Mouse (Mus musculus) right cerebral cortex, adult 2 months (tissue): Measurements from ENCODE around the gene Selplg.
A peak's percentile ranks its signal among the peaks of the same experiment; 100 is the strongest.

Experiments
- DNase-seq, 2 experiments: peaks; one replicate each; pipeline ENCODE4 v3.0.0; 2021 to 2022; ENCODE audit warnings: low spot score in 2 of 2

Gene Selplg

DNA sequence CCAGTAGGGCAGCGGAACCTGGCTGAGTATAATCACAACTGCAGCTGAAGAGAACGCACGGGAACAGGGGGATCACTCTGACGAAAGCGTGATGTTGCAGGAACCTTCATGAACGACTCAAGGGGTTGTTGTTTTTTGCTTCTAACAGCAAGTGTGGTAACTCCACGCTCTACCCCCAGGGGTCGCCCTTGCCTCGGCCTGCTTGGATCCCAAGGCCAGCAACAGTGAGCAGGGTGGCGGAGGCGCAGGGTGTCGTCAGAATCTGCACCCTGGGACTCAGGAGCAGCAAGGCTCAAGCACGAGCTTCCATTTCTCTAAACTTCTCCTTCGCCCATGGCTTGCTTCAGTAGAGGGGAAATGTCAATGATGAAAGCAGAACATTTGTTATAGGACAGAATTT lies 22.1 kb upstream of the Selplg start:
- DNase-seq = peak; percentile 83 to 85

DNA sequence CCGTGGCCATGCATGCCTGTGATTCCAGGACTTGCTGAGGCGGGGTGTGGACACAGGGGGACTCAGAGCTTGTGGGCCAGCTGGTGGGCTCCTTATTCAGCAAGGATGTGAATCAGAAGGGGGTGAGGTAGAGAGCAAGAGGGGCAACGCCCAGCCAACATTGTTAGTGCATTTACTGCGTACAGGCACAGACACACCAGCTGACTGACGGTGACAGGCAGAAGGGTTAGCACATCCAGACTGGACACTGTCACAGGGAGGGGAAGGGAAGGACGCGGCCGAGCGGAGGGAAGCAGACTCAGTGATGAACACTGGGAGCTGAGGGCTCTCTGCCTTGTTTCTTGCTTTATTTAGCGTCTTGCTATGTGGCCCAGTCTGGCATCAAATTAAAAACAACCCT lies 21.1 kb upstream of the Selplg start:
- no peak for DNase-seq

DNA sequence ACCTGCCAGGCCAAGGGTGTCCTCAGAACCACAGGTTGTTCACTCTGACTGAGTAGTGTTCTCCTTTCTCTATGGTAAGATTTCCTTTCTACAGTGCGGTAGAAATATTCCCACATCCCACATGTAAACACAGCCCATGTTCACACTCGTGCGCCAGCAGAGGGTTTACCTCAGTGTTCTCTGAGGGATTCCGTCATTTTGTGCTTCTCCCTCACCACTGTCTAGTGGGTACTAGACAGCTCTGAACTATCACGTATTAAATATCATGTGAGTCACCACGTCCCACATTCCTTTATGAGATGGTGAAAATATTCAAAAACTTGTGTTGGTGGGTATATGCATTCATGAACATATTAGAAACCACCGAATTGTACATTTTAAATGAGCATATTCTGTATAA lies 20.0 kb upstream of the Selplg start:
- DNase-seq = no peak

DNA sequence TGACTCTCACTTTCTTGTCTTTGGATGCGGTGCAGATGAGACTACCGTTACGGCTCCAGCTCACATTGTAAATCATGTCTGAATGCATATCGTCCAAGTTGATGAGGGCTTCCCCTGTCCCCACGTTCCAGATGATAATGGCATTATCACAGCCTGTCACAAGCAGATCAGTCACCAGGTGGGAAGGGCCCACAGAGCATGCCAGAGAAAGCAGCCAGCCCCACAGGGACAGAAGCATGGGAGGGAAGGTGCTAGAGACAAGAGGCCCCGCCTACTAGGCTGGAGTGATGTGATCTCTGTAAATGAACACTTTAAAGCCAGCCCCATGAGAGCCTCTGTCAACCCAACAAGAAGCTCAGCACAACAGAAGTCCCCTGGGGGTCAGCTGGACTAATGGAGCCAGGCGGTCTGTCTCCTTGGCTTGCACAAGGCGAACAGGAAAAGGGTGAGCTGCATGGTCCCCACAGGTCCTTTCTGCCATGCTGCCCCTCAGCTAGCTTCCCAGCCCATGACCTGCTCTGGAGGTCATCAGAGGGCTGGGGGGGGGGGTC lies 18.3 kb upstream of the Selplg start:
- no peak for DNase-seq

DNA sequence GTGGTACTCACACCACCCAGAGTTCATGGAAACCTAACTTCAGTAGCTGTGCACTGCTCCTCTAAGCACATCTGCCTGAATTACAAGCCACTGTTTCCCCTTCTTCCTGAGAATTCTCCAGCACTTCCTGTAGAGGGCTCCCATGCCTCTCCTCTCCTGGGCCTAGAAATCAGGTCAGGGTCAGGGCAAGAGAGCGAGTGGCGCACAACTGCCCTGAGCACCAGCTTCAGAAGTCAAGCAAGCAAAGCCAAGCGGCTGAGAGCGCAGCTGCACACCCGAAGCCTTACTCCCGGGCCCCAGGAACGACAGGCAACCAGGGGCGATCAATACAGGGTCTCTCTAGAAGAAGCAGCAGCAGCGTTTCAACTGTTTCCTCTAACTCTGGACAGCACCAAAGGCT lies 15.2 kb upstream of the Selplg start:
- no peak for DNase-seq

DNA sequence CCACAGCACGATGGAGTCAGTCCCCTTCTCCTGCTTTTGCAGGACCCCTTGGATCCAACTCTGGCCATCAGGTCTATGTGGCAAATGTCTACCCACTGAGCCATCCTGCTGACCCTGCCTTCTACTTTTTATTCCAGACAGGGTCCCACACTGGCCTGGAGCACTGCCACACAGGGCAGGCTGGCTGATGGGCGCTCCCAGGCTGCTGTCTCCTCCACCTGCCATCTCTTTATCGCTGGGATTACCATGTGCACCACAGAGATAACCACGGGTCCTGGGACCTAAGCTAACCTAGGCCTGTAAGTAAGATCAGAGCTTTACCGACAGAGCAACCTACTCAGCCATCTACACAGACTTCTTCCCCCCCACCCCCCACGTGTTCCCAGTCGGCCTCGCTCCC lies 14.2 kb upstream of the Selplg start:
- no peak for DNase-seq

DNA sequence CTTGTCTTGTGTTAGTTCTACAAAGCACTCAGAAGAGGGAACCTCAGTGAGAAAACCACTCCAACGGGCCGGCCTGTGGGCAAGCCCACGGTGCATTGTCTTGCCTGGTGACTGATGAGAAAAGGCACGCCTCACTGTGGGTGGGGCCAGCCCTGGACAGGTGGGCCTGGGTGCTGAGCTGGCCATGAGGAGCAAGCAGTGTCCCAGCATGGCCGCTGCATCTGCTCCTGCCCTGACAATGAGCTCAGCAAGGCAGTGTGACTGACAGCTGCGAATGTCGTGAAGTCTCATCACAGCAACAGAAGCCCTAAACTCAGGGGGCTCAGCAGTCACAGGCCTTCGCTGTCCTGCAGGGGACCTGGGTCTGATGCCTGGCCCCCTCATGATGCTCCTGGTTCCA lies 13.2 kb upstream of the Selplg start:
- DNase-seq = no peak

DNA sequence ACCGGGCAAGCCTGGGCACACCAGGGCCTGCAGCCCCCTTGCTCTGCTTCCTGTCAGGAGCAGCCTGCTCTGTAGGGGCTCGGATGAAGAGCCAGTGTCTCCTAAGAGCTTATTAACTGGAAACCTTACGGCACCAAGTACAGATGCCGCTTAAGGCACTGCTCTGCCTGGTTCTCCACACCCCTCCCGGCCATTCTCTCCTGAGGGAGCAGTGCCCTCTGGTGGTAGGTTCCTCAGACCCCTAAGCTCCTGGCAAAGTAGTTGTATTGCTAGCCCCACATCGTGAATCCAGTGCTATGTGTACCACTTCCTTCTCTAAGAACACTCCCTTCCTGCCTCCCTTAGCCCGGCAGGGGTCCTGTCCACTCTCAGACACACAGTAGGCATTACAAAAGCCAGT lies 12.3 kb upstream of the Selplg start:
- DNase-seq = peak; percentile 66 to 77

DNA sequence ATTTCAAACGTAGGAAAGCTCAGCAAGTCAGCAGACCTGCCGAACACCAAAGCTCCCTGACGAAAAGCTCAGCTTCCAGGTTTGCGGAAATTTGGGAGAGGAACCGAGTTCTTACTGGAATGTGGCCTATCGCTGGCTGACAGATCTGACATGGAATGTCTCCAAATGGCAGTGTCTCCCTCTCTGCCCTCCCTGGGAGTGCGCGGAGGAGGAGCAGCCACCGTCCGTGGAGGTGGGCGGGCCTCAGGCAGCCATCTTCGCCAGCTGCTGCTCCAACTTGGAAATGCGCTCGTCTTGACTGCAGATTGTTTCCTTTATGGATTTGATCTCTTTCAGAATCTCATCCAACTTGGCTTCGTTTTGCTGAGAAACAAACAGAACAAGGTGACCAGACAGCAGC lies 11.7 kb upstream of the Selplg start:
- DNase-seq = peak; percentile 45 to 46

DNA sequence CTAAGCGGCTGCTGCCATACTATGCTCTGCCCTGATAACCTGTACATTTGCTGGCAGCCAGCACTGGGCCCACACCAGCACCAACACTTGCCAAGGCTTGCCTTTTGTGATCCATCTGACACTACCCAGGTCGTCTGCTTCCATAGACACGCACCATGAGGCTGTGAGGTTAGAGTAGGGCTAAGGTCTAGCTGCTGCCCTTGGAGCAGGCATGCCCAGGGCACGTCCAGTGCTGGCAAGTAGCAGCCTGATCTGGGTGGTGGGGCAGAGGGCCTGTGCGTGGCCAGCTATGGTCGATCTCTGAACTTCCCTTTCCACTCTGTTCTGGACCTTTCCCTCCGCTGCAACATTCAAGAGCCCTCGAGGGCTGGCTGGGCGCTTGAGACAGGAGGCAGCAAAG lies 10.5 kb upstream of the Selplg start:
- DNase-seq = no peak

DNA sequence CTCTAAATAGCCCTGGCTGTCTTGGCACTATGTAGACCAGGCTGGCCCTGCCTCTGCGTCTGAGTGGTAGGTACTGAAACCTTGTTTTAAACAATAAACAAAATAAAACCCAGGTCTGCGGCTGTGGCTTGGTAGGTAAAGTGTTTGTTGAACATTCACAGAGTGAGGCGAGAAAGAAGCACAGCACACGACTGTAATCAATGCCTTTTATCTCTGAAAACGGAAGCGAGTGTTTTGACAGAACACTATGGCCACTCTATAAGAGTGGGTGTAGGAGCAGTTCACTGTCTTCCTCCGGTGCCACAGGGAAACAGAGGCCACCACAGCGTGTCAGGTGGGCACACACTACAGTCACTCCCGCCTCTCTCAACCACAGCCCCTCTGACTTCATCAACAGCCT lies 9.8 kb upstream of the Selplg start:
- no peak for DNase-seq

DNA sequence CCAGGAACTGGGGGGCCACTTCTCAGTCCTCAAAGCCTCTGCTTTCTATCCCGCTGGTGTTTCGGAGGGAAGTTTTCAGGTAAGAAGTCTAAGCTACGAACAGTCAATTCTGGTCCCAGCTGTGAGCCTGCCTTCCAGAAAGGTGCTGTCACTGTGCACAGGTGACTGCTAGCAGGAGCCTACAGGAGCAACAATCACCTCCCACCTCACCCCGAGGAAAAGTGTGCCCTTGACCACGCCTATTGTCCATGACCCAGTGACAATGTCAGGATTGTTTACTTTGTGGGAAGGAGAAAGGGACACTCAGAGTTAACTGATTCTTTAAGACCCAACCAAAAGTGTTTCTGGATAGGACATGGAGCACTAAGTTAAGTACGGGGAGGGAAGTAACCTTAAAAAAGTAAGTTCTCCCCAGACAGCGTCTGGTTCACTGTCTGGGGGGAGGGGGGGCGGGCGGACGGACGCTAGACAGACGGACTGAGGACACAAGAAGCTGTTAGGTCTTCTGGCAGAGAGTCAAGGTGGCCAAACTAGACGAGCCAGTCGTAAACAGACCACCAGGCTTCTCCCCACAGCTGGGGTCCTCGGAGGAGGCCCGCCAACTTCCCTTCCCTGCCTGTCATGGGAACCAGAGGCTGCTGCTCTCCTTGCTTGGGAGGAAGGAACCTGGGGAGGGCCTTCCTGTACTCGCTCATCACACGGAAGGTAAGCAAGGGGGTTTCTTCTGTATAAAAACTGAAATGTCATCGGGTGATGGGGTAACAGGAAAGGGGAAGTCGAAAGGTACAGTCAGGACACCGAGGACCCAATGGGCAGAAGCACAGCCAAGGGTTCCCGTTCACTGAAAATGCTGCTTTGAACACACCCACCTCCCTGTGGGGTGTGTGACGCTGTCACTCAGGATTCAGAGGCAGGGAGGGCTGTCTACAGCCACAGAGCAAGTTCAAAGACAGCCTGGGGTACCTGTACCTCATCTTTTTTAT lies 9.1 kb upstream of the Selplg start:
- DNase-seq = no peak

DNA sequence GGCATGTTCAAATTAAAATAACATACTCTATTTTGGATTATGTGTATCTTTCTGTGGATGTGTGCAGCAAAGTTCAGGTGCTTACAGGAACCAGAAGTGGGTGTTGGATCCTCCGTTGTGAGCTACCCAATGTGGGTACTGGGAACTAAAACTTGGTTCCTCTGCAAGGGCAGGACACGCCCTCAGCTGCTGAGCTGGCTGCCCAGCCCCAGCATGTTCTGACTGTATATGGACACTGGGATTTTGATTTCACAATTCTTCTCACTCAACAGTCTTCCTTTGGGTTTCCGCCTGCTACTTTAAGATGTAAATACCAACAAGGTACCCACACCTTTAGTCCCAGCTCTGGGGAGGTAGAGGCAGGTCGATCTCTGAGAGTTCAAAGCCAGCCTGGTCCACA lies 8.0 kb upstream of the Selplg start:
- no peak for DNase-seq

DNA sequence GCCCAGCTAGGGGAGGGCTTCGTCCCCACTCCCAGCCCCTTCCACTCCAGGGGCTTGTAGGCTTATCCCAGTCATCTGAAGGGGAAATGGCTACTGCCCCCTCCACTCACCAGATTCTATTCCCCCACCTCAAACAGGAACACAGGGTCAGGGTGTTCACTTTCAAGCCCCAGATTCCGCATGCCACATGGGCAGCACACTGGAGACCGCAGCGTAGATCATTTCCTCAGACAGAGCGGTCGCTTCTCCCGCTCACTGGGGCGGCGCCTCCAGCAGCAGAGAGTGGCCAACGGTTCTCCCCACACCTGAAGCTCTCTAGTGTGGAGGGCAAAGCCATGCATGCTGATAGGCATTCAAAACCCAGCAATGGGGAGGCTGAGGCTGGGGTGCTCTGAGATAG lies 4.5 kb upstream of the Selplg start:
- DNase-seq = no peak

DNA sequence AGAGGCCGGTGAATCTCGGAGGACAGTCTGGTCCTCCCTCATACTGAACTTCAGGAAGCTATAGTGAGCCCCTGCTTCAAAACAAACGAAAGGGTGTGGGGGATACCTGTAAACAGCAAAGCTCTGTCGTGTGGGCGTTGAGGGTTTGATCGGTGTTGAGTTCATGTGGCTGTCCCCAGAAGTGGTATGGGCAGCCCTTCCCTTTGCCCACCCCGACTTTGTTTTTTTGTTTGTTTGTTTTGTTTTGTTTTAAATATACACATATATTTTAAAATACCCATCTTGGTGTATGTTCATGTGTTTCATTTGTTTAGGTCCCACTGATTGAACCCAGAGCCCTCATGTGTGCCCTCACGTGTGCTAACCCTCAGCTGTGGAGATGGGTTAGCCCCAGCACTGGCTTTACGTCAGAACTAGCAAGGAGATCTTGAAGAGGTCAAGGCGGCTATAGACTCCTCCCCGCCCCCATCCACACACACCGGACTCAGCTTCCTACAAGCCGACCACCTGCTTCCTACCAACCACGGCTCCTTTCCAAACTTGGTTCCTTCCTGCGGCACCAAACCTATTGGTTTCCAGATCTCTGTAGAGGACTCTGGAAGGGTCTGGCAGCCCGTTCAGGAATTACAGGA lies 988 bp upstream of the Selplg start:
- no peak for DNase-seq

DNA sequence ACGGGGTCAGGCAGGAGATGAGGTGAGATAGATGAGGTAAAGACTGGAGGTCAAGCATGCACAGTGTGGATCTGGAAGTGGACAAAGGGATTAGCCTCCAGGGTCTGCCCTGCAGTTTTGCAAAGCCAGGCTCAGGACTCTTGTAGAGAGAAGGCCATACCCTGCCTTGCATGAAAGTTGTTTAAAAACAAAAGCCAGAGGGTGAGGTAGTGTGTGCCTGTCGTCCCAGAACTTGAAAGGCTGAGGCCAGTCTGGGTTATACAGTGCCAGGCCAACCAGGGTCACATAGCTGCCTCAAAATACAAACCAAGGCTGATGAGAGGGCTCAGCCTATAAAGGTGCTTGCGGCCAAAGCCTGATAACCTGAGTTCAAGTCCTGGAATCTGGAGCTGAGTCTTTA lies 703 bp downstream of the Selplg start:
- no peak for DNase-seq

DNA sequence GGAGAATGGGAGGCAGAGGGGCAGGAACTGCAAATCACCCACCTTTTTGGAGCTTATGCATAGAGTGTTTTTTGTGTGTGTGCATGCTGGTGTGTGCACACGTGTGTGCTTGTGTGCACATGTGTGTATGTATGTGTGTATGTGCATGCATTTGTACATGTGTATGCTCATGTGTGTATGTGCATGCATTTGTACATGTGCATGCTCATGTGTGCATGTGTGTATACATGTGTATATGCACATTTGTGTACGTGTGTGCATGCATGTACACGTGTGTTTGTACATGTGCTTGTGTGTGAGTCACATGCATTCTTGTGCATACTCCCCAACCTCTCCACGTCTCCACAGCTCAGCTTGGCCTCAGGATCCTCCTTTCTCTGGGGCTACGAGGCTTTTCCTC lies 1.6 kb downstream of the Selplg start:
- no peak for DNase-seq

DNA sequence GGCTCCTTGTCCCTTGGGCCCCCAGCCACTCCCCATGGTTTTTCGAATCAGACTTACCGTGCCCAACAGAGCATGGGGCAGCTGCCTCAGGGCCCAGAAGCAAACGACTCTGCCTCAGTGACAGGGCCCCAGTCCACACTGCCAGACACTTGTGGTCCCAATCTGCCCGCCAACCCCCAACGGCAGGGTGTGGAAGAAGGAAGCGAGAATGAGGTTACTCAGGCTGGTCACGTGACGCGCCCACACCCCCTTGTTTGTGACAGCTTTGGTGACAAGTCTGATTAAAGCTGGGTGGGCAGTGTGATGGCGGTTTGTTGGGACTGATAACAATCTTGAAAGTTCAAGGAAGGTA lies 2.2 kb downstream of the Selplg start:
- no peak for DNase-seq

DNA sequence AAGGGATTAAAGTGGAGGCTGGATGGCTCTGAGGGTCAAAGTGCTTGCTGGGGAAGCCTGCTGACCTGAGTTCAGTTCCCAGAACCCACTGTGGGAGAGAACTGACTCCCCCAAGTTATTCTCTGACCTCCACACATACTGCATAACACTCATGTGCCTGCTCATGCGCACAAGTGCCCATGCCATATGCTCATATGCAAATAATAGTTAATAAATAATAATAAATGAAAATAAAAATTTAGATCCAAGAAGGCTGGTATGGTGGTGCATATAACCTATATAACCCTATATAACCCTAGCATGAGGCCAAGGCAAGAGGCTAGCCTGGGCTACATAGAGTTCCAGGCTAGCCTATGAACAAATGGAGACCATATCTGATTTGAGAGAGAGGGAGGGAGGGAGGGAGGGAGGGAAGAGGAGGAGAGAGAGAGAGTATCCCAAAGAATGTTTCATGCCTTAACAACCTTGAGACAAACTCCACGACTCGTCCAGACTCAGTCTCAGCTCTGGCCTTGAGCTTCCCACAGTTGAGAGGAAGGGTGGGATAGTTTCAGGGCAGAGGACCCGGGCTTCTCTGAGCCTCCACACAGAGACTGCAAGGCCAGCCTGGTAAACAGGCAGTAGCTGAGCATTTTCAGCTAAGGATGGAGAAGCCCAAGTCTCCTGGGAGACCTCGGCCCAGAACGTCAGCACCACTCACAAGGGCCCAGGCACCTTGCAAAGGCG lies 2.7 kb downstream of the Selplg start:
- DNase-seq = no peak

DNA sequence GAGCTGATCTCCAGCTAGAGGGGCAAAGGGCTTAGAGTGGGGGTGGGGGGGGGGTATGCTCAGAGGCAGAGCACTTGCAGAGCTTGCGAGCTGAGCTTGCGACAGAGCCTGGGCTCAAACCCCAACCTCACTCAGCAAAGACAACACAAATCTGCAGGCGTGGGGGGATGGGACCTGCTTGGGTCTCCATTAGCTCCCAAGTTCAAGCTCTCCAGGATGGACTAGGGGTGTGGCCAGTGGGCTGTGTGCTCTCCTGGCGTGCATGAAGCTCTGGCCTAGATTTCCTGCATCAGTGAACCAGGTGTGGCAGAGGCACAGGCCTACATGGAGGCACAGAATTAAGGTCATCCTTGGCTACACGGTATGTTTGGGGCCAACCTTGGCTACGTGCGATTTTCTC lies 4.0 kb downstream of the Selplg start:
- no peak for DNase-seq

DNA sequence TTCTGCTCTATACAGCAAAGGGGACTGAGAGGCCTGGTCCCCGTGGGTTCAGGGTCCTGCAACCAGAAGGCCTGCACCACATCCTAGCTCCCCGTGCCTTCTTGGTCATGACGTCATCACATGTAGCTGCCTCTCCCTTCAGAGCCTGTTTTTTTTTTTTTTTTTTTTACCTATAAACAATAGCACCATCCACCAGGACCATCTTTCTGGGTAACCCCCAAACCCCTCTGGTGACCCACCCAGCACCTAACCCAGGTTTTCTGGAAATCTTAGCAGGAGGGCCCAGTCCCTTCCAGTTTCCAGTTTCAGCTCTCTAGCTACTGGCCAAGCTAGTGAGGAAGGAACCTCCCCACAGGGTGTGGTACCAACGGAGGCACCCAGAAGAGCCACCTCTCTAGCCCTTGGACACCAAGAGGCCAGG lies 4.4 kb downstream of the Selplg start:
- no peak for DNase-seq

DNA sequence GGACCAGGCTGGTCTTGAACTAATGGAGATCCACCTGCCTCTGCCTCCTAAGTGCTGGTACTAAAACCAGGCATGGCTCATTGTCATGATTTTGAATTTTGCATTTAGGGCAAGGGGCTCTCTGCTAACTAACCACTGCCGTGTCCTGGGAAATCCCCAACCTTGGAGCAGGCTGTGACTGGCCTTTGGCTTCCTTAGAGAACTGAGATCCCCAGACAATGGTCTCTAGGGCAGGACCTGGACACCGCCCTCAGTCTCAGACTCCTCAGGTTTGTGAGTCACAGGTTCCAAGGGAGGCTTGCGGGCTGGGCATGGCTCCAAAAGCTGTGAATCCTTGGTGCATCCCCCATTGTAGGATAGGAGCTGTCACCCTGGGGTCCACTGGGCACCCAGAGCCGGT lies 5.8 kb downstream of the Selplg start:
- no peak for DNase-seq

DNA sequence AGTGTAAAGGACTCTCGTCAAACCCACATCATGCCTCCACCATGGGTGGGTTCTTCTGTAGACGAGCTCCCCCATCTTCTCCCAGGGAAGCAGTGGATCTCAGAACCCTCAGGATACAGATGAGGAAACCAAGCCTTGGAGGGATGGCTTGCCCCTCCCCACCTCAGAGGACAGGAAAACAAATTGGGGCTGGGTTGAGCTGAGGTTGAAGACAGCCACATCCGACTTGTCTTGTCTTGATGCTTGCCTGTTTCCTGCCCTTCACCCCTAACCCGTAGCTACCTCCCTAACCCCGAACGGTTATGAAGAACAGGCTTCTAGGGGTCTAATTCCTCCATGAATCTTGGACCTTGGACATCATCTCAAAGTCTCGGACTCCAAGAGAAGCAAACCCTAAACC lies 6.9 kb downstream of the Selplg start:
- DNase-seq = no peak
